Mouse (Mus musculus) kidney, adult 8-10 months (tissue): ENCODE results near the gene Prelid3b.

ENCODE experiments used
- DNase-seq, 2 experiments: peaks; one replicate each; pipeline ENCODE4 v3.0.0; 2022

Prelid3b gene

DNA sequence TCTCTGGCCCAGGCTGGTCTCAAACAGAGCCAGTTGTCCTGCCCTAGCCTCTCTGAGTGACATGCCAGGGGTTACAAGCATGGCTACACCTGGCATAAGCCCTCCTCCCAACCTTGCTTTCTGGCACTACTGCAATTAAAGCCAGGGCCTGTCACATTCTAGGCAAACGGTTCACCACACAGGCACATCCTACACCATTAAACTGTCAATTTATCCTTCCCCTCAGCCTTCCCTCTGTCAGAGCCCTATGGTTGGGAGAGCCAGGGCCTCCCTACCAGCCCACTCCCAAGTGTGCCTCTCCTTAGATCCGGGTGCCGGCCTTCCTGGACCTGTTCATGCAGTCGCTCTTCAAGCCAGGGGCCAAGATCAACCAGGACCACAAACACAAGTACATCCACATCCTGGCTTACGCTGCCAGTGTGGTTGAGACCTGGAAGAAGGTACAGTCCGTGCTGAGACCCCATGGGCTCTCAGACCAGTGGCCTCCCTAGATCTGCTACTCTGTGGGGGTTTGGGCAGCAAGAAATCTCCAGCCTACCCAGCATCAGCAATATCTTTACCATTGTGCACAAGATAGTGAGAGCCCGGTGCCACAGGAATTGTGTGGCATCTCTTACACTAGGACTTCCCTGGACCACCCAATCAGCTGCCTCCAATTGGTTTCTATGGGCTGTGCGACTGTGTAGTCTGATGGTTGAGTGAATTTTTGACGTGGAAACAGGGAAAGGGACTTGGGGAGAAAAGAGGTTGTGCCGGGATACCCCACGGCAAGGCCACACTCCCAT, 48.4 kb downstream of the Prelid3b start:
- DNase-seq = no peak

DNA sequence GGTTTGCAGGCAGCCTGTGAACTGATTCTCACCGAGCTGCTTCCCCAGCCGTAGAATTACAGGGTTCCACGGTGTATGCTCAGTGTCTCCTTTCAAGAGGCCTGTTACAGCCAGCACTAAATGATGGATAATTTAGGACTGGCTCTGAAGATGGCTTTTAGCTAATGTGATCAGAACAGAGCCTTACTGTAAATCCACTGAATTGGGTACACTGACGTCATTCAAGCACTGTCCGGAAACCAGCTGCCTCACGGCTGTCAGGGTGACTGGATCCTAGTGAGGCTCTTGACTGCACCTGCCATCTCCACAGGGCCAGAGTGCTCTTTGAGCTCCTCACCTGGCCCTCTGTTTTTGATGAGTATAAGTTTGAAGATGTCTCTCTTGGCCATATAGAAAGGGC, 51.8 kb downstream of the Prelid3b start:
- DNase-seq = no peak

DNA sequence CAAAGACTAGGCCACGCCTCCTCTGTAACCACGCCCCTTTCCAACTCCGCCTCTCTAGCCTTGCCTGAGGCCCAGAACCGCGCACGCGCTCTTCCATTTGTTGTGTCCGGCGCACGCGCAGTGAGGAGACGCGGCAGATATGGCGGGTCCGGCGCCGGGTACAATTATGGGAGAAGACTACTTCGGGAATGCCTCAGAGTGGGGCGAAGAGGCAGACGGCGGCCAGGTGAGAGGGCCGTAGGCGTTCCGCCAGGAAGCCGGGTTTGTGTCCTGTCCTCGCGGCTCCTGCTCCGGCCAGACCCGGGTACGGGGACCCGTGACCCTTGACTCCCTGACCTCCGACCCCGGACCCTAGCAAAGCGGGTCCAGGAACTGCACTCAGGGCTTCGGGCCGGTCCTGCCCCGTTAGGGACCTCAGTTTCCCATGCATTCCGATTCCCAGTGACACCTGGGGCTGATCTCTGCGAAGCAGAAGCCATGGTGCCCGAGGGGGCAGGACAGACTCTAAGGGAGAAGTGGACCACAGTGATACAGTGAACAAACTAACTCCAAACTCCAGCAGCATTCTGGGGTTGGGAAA, 57.1 kb downstream of the Prelid3b start, which contains the start of gene Nelfcd:
TSS of gene Nelfcd (plus strand) at position 74 of the 580 bp plus-strand sequence.
- peak; percentile 93 to 97 for DNase-seq
